Mouse (Mus musculus): Measurements from ENCODE around the gene Gm20388. TPM values are rescaled to one million over a fixed set of nuclear protein-coding genes. Genes with fewer than 3 reads are reported as not detected.

Gene Gm20388
- polyA plus RNA-seq, 1 experiment from 2014 or later = not detected

- Histone ChIP-seq H3K27ac (replicated peaks in 1 of 2; ENCODE audit: control insufficient read depth in 1 of 2, insufficient read depth in 1 of 2, low read depth in 2 of 2, low read length in 2 of 2) (no peak overlapping the region), H3K4me1 (ENCODE audit: control insufficient read depth in 2 of 2, insufficient read depth in 2 of 2, low read length in 2 of 2) (peaks cover 27 to 40% of the 10 kb centered on the region in 2 experiments), H3K27me3 (ENCODE audit: control insufficient read depth, insufficient read depth, low read length) (no peaks in the 10 kb centered on the region), H3K4me2 (ENCODE audit: low read length) (no peak overlapping the region), H3K4me3 (ENCODE audit: control insufficient read depth in 1 of 2, insufficient read depth in 1 of 2, low read depth in 1 of 2, low read length in 2 of 2) (no peak overlapping the region), H3K9me3 (ENCODE audit: control insufficient read depth, low read length) (peaks cover 7% of the 10 kb centered on the region), H3K36me3 (ENCODE audit: control insufficient read depth, insufficient read depth, low read length) (no peaks in the 10 kb centered on the region), H3K9ac (ENCODE audit: low read length) (no peak overlapping the region)
- 64% methylated on average over 6 of the region's 6 CpGs for WGBS
- no peak for ATAC-seq (ENCODE audit: insufficient number of reproducible peaks, insufficient read depth, low FRiP score, low read depth)
Measured at GRCm38 (mm10) chr8:124239350-124239749, 4328.7 kb downstream of the Gm20388 start.

DNA sequence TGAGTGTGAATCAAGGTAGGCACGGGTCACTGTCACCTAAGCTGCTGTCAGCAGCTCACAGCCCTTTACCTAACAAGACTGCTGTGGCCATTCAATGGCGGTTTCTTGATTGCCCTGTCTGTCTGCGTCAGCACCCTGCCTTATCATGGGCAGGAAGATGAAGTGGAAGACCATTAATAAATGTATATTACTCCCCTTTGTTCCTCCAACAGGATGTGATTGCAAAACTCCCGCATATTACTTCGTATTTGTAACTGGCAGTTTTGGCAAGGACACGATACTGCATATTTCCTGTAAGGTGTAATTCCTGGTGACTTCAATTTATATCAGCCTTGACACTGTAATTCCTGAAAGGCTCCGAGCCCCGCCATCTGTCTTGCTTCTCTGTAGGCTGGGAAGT lies 4330.3 kb downstream of the Gm20388 start:
- H3K27me3 ChIP-seq (ENCODE audit: control insufficient read depth, insufficient read depth, low read length) = no peaks in the 10 kb centered on the region
- H3K4me1 ChIP-seq (ENCODE audit: control insufficient read depth in 2 of 2, insufficient read depth in 2 of 2, low read length in 2 of 2) = peaks cover 27 to 35% of the 10 kb centered on the region in 2 experiments
- no peak overlapping the region for H3K9ac ChIP-seq (ENCODE audit: low read length)
- no peak overlapping the region for H3K4me2 ChIP-seq (ENCODE audit: low read length)
- no peak overlapping the region; a peak in 1 of 4 replicates for H3K27ac ChIP-seq (replicated peaks in 1 of 2; ENCODE audit: control insufficient read depth in 1 of 2, insufficient read depth in 1 of 2, low read depth in 2 of 2, low read length in 2 of 2)
- H3K4me3 ChIP-seq (ENCODE audit: control insufficient read depth in 1 of 2, insufficient read depth in 1 of 2, low read depth in 1 of 2, low read length in 2 of 2) = no peak overlapping the region
- 31% methylated on average over 8 of the region's 8 CpGs for WGBS
- no peak for ATAC-seq (ENCODE audit: insufficient number of reproducible peaks, insufficient read depth, low FRiP score, low read depth)
- H3K9me3 ChIP-seq (ENCODE audit: control insufficient read depth, low read length) = peaks cover 7% of the 10 kb centered on the region
- no peaks in the 10 kb centered on the region; the same call in 1 of the 2 replicates for H3K36me3 ChIP-seq (ENCODE audit: control insufficient read depth, insufficient read depth, low read length)

DNA sequence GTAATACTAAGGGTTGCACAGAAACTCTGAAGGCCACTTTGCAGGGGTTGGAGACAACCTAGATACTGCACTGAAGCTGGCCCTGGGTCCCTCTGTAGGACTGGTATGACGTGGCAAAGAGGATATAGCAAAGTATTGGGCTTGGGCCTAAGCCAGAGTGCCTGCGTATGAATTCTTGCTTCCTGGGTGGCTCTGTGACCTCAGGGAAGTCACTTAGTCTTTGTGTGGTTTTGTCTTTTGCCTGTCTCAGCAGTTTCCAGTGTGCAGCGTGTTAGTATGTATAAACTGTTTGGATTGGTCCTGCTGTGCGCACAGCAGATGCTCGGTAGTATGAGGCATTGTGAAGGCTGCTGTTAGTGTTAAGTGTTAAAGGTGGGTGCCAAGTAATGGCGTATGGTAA lies 4331.6 kb downstream of the Gm20388 start:
- 86% methylated on average over 6 of the region's 6 CpGs for WGBS
- H3K4me2 ChIP-seq (ENCODE audit: low read length) = no peak overlapping the region
- H3K4me1 ChIP-seq (ENCODE audit: control insufficient read depth in 2 of 2, insufficient read depth in 2 of 2, low read length in 2 of 2) = peaks cover 27 to 38% of the 10 kb centered on the region in 2 experiments
- peaks cover 7% of the 10 kb centered on the region for H3K9me3 ChIP-seq (ENCODE audit: control insufficient read depth, low read length)
- no peak for ATAC-seq (ENCODE audit: insufficient number of reproducible peaks, insufficient read depth, low FRiP score, low read depth)
- H3K27ac ChIP-seq (replicated peaks in 1 of 2; ENCODE audit: control insufficient read depth in 1 of 2, insufficient read depth in 1 of 2, low read depth in 2 of 2, low read length in 2 of 2) = no peak overlapping the region
- no peaks in the 10 kb centered on the region; the same call in 1 of the 2 replicates for H3K36me3 ChIP-seq (ENCODE audit: control insufficient read depth, insufficient read depth, low read length)
- no peak overlapping the region for H3K4me3 ChIP-seq (ENCODE audit: control insufficient read depth in 1 of 2, insufficient read depth in 1 of 2, low read depth in 1 of 2, low read length in 2 of 2)
- no peak overlapping the region for H3K9ac ChIP-seq (ENCODE audit: low read length)
- H3K27me3 ChIP-seq (ENCODE audit: control insufficient read depth, insufficient read depth, low read length) = no peaks in the 10 kb centered on the region

- Histone ChIP-seq H3K4me3 (ENCODE audit: control insufficient read depth in 1 of 2, insufficient read depth in 1 of 2, low read depth in 1 of 2, low read length in 2 of 2) (no peak overlapping the region), H3K4me2 (ENCODE audit: low read length) (no peak overlapping the region), H3K36me3 (ENCODE audit: control insufficient read depth, insufficient read depth, low read length) (no peaks in the 10 kb centered on the region; the same call in 1 of the 2 replicates), H3K9ac (ENCODE audit: low read length) (no peak overlapping the region), H3K9me3 (ENCODE audit: control insufficient read depth, low read length) (peaks cover 7% of the 10 kb centered on the region), H3K27ac (replicated peaks in 1 of 2; ENCODE audit: control insufficient read depth in 1 of 2, insufficient read depth in 1 of 2, low read depth in 2 of 2, low read length in 2 of 2) (no peak overlapping the region), H3K27me3 (ENCODE audit: control insufficient read depth, insufficient read depth, low read length) (no peaks in the 10 kb centered on the region), H3K4me1 (ENCODE audit: control insufficient read depth in 2 of 2, insufficient read depth in 2 of 2, low read length in 2 of 2) (peaks cover 27 to 38% of the 10 kb centered on the region in 2 experiments)
- ATAC-seq (ENCODE audit: insufficient number of reproducible peaks, insufficient read depth, low FRiP score, low read depth) = no peak
- whole genome bisulfite sequencing = 91% methylated on average over 5 of the region's 5 CpGs
Measured at GRCm38 (mm10) chr8:124242913-124243312, 4332.3 kb downstream of the Gm20388 start.

DNA sequence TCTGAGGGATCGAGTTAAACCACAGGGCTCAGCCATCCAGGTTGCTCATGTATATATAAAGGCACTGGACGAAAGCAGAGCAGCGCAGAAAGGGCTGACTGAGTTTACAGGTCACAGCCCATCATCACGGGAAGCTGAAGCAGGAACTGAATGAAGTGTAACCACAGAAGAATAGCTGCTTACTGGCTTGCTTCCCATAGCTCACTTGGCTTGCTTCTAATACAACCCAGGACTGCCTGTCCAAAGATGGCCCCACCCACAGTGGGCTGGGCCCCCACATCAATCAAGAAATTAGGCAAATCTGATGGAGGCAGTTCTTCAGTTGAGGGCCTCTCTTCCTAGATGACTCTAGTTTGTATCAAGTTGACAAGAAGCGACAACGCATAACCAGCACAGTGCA lies 4336.9 kb downstream of the Gm20388 start:
- Histone ChIP-seq H3K4me1 (ENCODE audit: control insufficient read depth in 2 of 2, insufficient read depth in 2 of 2, low read length in 2 of 2) (peaks cover 10 to 26% of the 10 kb centered on the region in 2 experiments; a peak in 3 of 4 replicates), H3K9me3 (ENCODE audit: control insufficient read depth, low read length) (peaks cover 7% of the 10 kb centered on the region), H3K9ac (ENCODE audit: low read length) (no peak overlapping the region), H3K27me3 (ENCODE audit: control insufficient read depth, insufficient read depth, low read length) (no peaks in the 10 kb centered on the region), H3K4me2 (ENCODE audit: low read length) (no peak overlapping the region), H3K27ac (replicated peaks in 1 of 2; ENCODE audit: control insufficient read depth in 1 of 2, insufficient read depth in 1 of 2, low read depth in 2 of 2, low read length in 2 of 2) (no peak overlapping the region), H3K36me3 (ENCODE audit: control insufficient read depth, insufficient read depth, low read length) (no peaks in the 10 kb centered on the region; the same call in 1 of the 2 replicates), H3K4me3 (ENCODE audit: control insufficient read depth in 1 of 2, insufficient read depth in 1 of 2, low read depth in 1 of 2, low read length in 2 of 2) (no peak overlapping the region)
- 85% methylated on average over 6 of the region's 6 CpGs for WGBS
- no peak for ATAC-seq (ENCODE audit: insufficient number of reproducible peaks, insufficient read depth, low FRiP score, low read depth)

GRCm38 (mm10) chr8:124248688-124249087 lies 4338.0 kb downstream of the Gm20388 start:
- no peak for ATAC-seq (ENCODE audit: insufficient number of reproducible peaks, insufficient read depth, low FRiP score, low read depth)
- WGBS = 87% methylated on average over 6 of the region's 6 CpGs
- peaks cover 10 to 27% of the 10 kb centered on the region in 2 experiments; a peak in 3 of 4 replicates for H3K4me1 ChIP-seq (ENCODE audit: control insufficient read depth in 2 of 2, insufficient read depth in 2 of 2, low read length in 2 of 2)
- H3K27ac ChIP-seq (replicated peaks in 1 of 2; ENCODE audit: control insufficient read depth in 1 of 2, insufficient read depth in 1 of 2, low read depth in 2 of 2, low read length in 2 of 2) = no peak overlapping the region
- H3K9me3 ChIP-seq (ENCODE audit: control insufficient read depth, low read length) = peaks cover 7% of the 10 kb centered on the region
- H3K36me3 ChIP-seq (ENCODE audit: control insufficient read depth, insufficient read depth, low read length) = no peaks in the 10 kb centered on the region; the same call in 1 of the 2 replicates
- H3K27me3 ChIP-seq (ENCODE audit: control insufficient read depth, insufficient read depth, low read length) = no peaks in the 10 kb centered on the region
- no peak overlapping the region for H3K4me2 ChIP-seq (ENCODE audit: low read length)
- no peak overlapping the region for H3K9ac ChIP-seq (ENCODE audit: low read length)
- H3K4me3 ChIP-seq (ENCODE audit: control insufficient read depth in 1 of 2, insufficient read depth in 1 of 2, low read depth in 1 of 2, low read length in 2 of 2) = no peak overlapping the region

GRCm38 (mm10) chr8:124250255-124250654 lies 4339.6 kb downstream of the Gm20388 start:
- Histone ChIP-seq H3K9me3 (ENCODE audit: control insufficient read depth, low read length) (no peaks in the 10 kb centered on the region), H3K27ac (replicated peaks in 1 of 2; ENCODE audit: control insufficient read depth in 1 of 2, insufficient read depth in 1 of 2, low read depth in 2 of 2, low read length in 2 of 2) (no peak overlapping the region), H3K4me2 (ENCODE audit: low read length) (no peak overlapping the region), H3K4me3 (ENCODE audit: control insufficient read depth in 1 of 2, insufficient read depth in 1 of 2, low read depth in 1 of 2, low read length in 2 of 2) (no peak overlapping the region), H3K27me3 (ENCODE audit: control insufficient read depth, insufficient read depth, low read length) (no peaks in the 10 kb centered on the region), H3K4me1 (ENCODE audit: control insufficient read depth in 2 of 2, insufficient read depth in 2 of 2, low read length in 2 of 2) (peaks cover 10 to 31% of the 10 kb centered on the region in 2 experiments; a peak in 3 of 4 replicates), H3K36me3 (ENCODE audit: control insufficient read depth, insufficient read depth, low read length) (no peaks in the 10 kb centered on the region), H3K9ac (ENCODE audit: low read length) (peak overlapping the region; percentile 41; the same call in 1 of the 2 replicates)
- WGBS = 5% methylated on average over 3 of the region's 3 CpGs
- no peak for ATAC-seq (ENCODE audit: insufficient number of reproducible peaks, insufficient read depth, low FRiP score, low read depth)

DNA sequence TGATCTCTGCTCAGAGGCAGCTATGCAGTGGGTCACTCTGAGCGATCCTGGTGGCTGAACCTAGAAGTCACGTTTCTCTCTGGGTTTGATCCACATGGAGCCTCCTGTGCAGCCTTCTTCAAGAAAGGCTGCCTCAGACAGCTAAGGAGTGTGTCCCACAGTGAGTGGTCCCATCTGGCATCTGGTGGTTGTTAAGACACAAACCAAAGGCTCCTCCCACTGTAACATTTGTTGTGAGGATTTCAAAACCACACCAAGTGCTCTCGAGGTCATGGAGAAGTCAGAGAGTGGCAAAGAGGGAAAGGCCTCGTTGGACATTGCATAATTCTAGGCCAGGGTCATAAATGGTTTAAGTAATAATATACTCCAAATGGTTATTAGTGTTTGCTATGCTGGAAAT lies 4340.1 kb downstream of the Gm20388 start:
- no peak for ATAC-seq (ENCODE audit: insufficient number of reproducible peaks, insufficient read depth, low FRiP score, low read depth)
- Histone ChIP-seq H3K9me3 (ENCODE audit: control insufficient read depth, low read length) (no peaks in the 10 kb centered on the region), H3K27ac (replicated peaks in 1 of 2; ENCODE audit: control insufficient read depth in 1 of 2, insufficient read depth in 1 of 2, low read depth in 2 of 2, low read length in 2 of 2) (no peak overlapping the region), H3K4me3 (ENCODE audit: control insufficient read depth in 1 of 2, insufficient read depth in 1 of 2, low read depth in 1 of 2, low read length in 2 of 2) (no peak overlapping the region), H3K4me1 (ENCODE audit: control insufficient read depth in 2 of 2, insufficient read depth in 2 of 2, low read length in 2 of 2) (peaks cover 12 to 33% of the 10 kb centered on the region in 2 experiments), H3K27me3 (ENCODE audit: control insufficient read depth, insufficient read depth, low read length) (no peaks in the 10 kb centered on the region), H3K9ac (ENCODE audit: low read length) (no peak overlapping the region), H3K4me2 (ENCODE audit: low read length) (no peak overlapping the region), H3K36me3 (ENCODE audit: control insufficient read depth, insufficient read depth, low read length) (no peaks in the 10 kb centered on the region)
- 36% methylated on average over 4 of the region's 4 CpGs for whole genome bisulfite sequencing

All from heart, embryonic 14.5 days (tissue).